Mouse (Mus musculus): Measurements from ENCODE around the gene Tenm2.

- 0 out of 2 replicates have a peak, but pooled peaks have one; percentile 3 for TF ChIP-seq CTCF (IDR thresholded peaks at IDR 0.05)
- no peak for TF ChIP-seq EP300 (IDR thresholded peaks at IDR 0.05)
Measured at GRCm38 (mm10) chr11:35976482-35976881, 1259.3 kb downstream of the Tenm2 start.

Measured in lung, postnatal 0 days (tissue).